Mouse (Mus musculus) intestine, embryonic 16.5 days (tissue): Measurements from ENCODE around the gene Stpg2. TPM values are rescaled to one million over a fixed set of nuclear protein-coding genes. Genes with fewer than 3 reads are reported as not detected.
"Not testable (repeated sequence)": the region's sequence is repeated elsewhere in the genome, so short reads cannot be mapped to it uniquely, and the experiment has no call there.

Experiments
- ATAC-seq: fragments of 200-750 bp; cut with Nextera tagmentation; 2 replicates; pipeline ENCODE4 v1.8.0; 2017; ENCODE audit warnings: moderate TSS enrichment, moderate library complexity
- H3K27ac ChIP-seq: fragments of 300-500 bp; sonication (generic); 2 replicates; pipeline ENCODE4 v1.5.1; 2014; ENCODE audit warnings: mild to moderate bottlenecking, low read length
- H3K27me3 ChIP-seq: fragments of 300-500 bp; sonication (generic); replicated peaks from 2 replicates; pipeline ENCODE4 v1.6.1; 2014; ENCODE audit warnings: low read length, control low read depth, mixed read lengths; ENCODE audit not compliant: control insufficient read depth, insufficient read depth
- H3K36me3 ChIP-seq: fragments of 300-500 bp; sonication (generic); 2 replicates; pipeline ENCODE4 v1.6.1; 2014; ENCODE audit warnings: low read length, control low read depth; ENCODE audit not compliant: control insufficient read depth, insufficient read depth
- H3K4me1 ChIP-seq: fragments of 300-500 bp; sonication (generic); 2 replicates; pipeline ENCODE4 v1.6.1; 2014; ENCODE audit warnings: low read length, control low read depth, mixed read lengths; ENCODE audit not compliant: control insufficient read depth, insufficient read depth
- H3K4me2 ChIP-seq: fragments of 300-500 bp; sonication (generic); 2 replicates; pipeline ENCODE4 v1.6.1; 2014; ENCODE audit warnings: low read depth, low read length, control low read depth
- H3K4me3 ChIP-seq: fragments of 300-500 bp; sonication (generic); 2 replicates; pipeline ENCODE4 v1.5.1; 2014; ENCODE audit warnings: mild to moderate bottlenecking, low read length
- H3K9ac ChIP-seq: fragments of 300-500 bp; sonication (generic); 2 replicates; pipeline ENCODE4 v1.6.1; 2014; ENCODE audit warnings: low read depth, low read length
- H3K9me3 ChIP-seq: fragments of 300-500 bp; sonication (generic); 2 replicates; pipeline ENCODE4 v1.6.1; 2016; ENCODE audit warnings: low read length, control low read depth; ENCODE audit not compliant: control insufficient read depth
- WGBS: fragments of 180-500 bp; shearing (Covaris S2); extraction: QIAGEN DNeasy Blood & Tissue Kit; methylation state at CpG from one replicate; pipeline ENCODE4 v1.1.7; 2014; 5-methylcytosine and 5-hydroxymethylcytosine counted together
- polyA plus RNA-seq: library from polyadenylated mRNA; unstranded; fragments of >200 nt; fragmentation: Nextera tagmentation; extraction: Ambion mirVana; gene quantifications from 2 replicates; pipeline ENCODE4 v1.2.1, GENCODE M21; 2015

Gene Stpg2
- polyA plus RNA-seq, 1 experiment from 2014 or later, result not detected

GRCm38 (mm10) chr3:139665047-139665446 is 459.6 kb downstream of the Stpg2 start:
- no peak overlapping the region for H3K4me2 ChIP-seq
- no peak for ATAC-seq
- H3K27me3 ChIP-seq, result no peaks in the 10 kb centered on the region
- no peaks in the 10 kb centered on the region for H3K4me1 ChIP-seq
- no peak overlapping the region for H3K9ac ChIP-seq
- no peaks in the 10 kb centered on the region for H3K9me3 ChIP-seq
- H3K27ac ChIP-seq, result no peak overlapping the region
- WGBS, result 94% methylated on average over 3 of the region's 3 CpGs
- H3K4me3 ChIP-seq, result no peak overlapping the region
- no peaks in the 10 kb centered on the region for H3K36me3 ChIP-seq

GRCm38 (mm10) chr3:139676192-139676591 is 470.7 kb downstream of the Stpg2 start:
- Histone ChIP-seq H3K9ac (no peak overlapping the region), H3K27me3 (no peaks in the 10 kb centered on the region), H3K4me2 (no peak overlapping the region), H3K9me3 (no peaks in the 10 kb centered on the region), H3K4me1 (no peaks in the 10 kb centered on the region), H3K36me3 (no peaks in the 10 kb centered on the region), H3K4me3 (no peak overlapping the region), H3K27ac (no peak overlapping the region)
- 55% methylated on average over 3 of the region's 3 CpGs for WGBS
- ATAC-seq, result no peak

- no peak overlapping the region for H3K27ac ChIP-seq
Observed at GRCm38 (mm10) chr3:139676723-139677122, 471.2 kb downstream of the Stpg2 start.

GRCm38 (mm10) chr3:139704238-139704637 is 498.7 kb downstream of the Stpg2 start:
- H3K4me3 ChIP-seq, H3K9me3 ChIP-seq, H3K36me3 ChIP-seq, H3K27ac ChIP-seq, H3K4me2 ChIP-seq, H3K27me3 ChIP-seq, ATAC-seq, H3K9ac ChIP-seq, H3K4me1 ChIP-seq: not testable (repeated sequence)
- WGBS, result 92% methylated on average over 3 of the region's 3 CpGs

More at GRCm38 (mm10) chr3:139676723-139677122, 471.2 kb downstream of the Stpg2 start:
- Histone ChIP-seq H3K9ac (no peak overlapping the region), H3K27me3 (no peaks in the 10 kb centered on the region), H3K4me2 (no peak overlapping the region), H3K4me3 (no peak overlapping the region), H3K4me1 (no peaks in the 10 kb centered on the region), H3K9me3 (no peaks in the 10 kb centered on the region), H3K36me3 (no peaks in the 10 kb centered on the region)
- no peak for ATAC-seq
- WGBS, result 91% methylated on average over 1 of the region's 1 CpGs

- not testable (repeated sequence) for H3K9me3 ChIP-seq, ATAC-seq, H3K4me1 ChIP-seq, H3K36me3 ChIP-seq, H3K27me3 ChIP-seq, H3K9ac ChIP-seq, H3K4me3 ChIP-seq, H3K4me2 ChIP-seq, H3K27ac ChIP-seq
- WGBS, result 87% methylated on average over 4 of the region's 4 CpGs
Observed at GRCm38 (mm10) chr3:139707396-139707795, 501.9 kb downstream of the Stpg2 start.

- H3K9ac ChIP-seq, result no peak overlapping the region
- no peaks in the 10 kb centered on the region for H3K9me3 ChIP-seq
- no peak for ATAC-seq
- 86% methylated on average over 4 of the region's 4 CpGs for WGBS
- no peaks in the 10 kb centered on the region for H3K36me3 ChIP-seq
- H3K4me3 ChIP-seq, result no peak overlapping the region
- no peak overlapping the region for H3K27ac ChIP-seq
- H3K27me3 ChIP-seq, result no peaks in the 10 kb centered on the region
- H3K4me2 ChIP-seq, result no peak overlapping the region
- H3K4me1 ChIP-seq, result no peaks in the 10 kb centered on the region
Observed at GRCm38 (mm10) chr3:139709794-139710193, 504.3 kb downstream of the Stpg2 start.

GRCm38 (mm10) chr3:139728751-139729150 is 523.3 kb downstream of the Stpg2 start:
- no peak overlapping the region for H3K4me3 ChIP-seq
- H3K27me3 ChIP-seq, result no peaks in the 10 kb centered on the region
- no peaks in the 10 kb centered on the region for H3K9me3 ChIP-seq
- H3K9ac ChIP-seq, result no peak overlapping the region
- H3K36me3 ChIP-seq, result no peaks in the 10 kb centered on the region
- no peak overlapping the region for H3K27ac ChIP-seq
- H3K4me1 ChIP-seq, result no peaks in the 10 kb centered on the region
- ATAC-seq, result no peak
- H3K4me2 ChIP-seq, result no peak overlapping the region
- WGBS, result 89% methylated on average over 7 of the region's 7 CpGs

GRCm38 (mm10) chr3:139729248-139729647 is 523.8 kb downstream of the Stpg2 start:
- WGBS, result 77% methylated on average over 5 of the region's 5 CpGs
- no peak overlapping the region for H3K9ac ChIP-seq
- ATAC-seq, result no peak

GRCm38 (mm10) chr3:139733156-139733555 is 527.7 kb downstream of the Stpg2 start:
- Histone ChIP-seq H3K27ac (no peak overlapping the region), H3K4me2 (no peak overlapping the region), H3K9me3 (no peaks in the 10 kb centered on the region), H3K36me3 (no peaks in the 10 kb centered on the region), H3K4me3 (no peak overlapping the region), H3K9ac (no peak overlapping the region), H3K27me3 (no peaks in the 10 kb centered on the region), H3K4me1 (no peaks in the 10 kb centered on the region)
- 74% methylated on average over 2 of the region's 2 CpGs for WGBS
- no peak for ATAC-seq

More at GRCm38 (mm10) chr3:139729248-139729647, 523.8 kb downstream of the Stpg2 start:
- Histone ChIP-seq H3K4me1 (no peaks in the 10 kb centered on the region), H3K9me3 (no peaks in the 10 kb centered on the region), H3K4me2 (no peak overlapping the region), H3K27ac (no peak overlapping the region), H3K27me3 (no peaks in the 10 kb centered on the region), H3K36me3 (no peaks in the 10 kb centered on the region), H3K4me3 (no peak overlapping the region)

- Histone ChIP-seq H3K4me2 (no peak overlapping the region), H3K36me3 (no peaks in the 10 kb centered on the region), H3K27me3 (no peaks in the 10 kb centered on the region), H3K9ac (no peak overlapping the region), H3K4me3 (no peak overlapping the region), H3K4me1 (no peaks in the 10 kb centered on the region), H3K27ac (no peak overlapping the region), H3K9me3 (no peaks in the 10 kb centered on the region)
- WGBS, result 92% methylated on average over 4 of the region's 4 CpGs
- ATAC-seq, result no peak
Observed at GRCm38 (mm10) chr3:139739388-139739787, 533.9 kb downstream of the Stpg2 start.
